Mouse (Mus musculus): ENCODE results near the gene Olfr1412. TPM values are rescaled to one million over a fixed set of nuclear protein-coding genes. Genes with fewer than 3 reads are reported as not detected.

Olfr1412 gene
- not detected in 2 replicates for polyA plus RNA-seq (2015; fragmentation: Nextera tagmentation; extraction: Ambion mirVana)

DNA sequence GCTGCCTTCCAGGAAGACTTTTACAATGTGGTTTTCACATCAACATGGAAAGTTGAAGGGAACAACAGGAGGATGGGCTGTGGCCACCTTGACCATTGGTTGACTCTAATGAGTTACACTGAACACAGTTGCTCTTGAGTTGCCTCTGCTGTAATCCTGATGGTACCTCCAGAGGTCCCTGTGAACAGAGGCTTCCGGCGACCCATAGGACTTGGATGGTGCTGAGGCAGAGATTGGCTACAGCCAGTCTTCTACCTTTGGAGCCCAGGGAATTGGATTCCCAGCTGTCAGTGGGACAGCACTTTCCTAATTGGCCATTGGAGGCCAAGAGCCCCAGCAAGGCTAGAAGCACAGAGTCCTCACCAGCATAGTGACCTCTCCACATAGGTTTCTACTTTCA, at the start of gene Olfr1412:
Olfr1412 (plus strand) TSS at position 301 of the 400 bp plus-strand sequence.
- no peaks in the 10 kb centered on the region for H3K36me3 ChIP-seq (replicated peaks)
- H3K9ac ChIP-seq = no peak within 1 kb of the TSS
- H3K9me3 ChIP-seq (replicated peaks) = no peaks in the 10 kb centered on the region
- no peak for ATAC-seq (ENCODE audit: insufficient read depth)
- 62% methylated on average over 2 of the region's 2 CpGs for WGBS (ENCODE audit: insufficient replicate concordance)
- no peaks in the 10 kb centered on the region for H3K4me1 ChIP-seq (replicated peaks)
- no peak within 1 kb of the TSS for H3K4me2 ChIP-seq
- H3K27me3 ChIP-seq = no peaks in the 10 kb centered on the region
- H3K27ac ChIP-seq (replicated peaks) = no peak within 1 kb of the TSS
- H3K4me3 ChIP-seq (replicated peaks) = no peak within 1 kb of the TSS

DNA sequence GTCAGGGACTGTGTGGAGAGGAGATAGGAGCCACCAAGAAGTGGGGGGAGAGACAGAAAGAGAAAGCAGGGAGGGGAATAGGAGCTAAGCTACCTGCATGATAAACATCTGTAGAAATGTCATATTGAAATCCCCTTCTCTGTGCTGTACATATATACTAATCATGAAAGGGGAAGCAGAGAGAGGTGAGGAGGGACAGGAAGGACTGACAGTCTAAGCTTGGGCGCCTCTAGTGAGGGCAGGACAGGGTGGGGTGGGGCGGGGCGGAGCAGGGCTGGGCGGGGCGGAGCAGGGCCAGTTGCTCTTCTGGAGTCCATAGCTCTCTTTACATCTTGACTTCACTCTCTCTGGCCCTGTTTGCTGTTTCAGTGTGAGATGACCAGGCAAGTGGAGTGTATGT, 48.6 kb upstream of the Olfr1412 start:
- H3K4me3 ChIP-seq (replicated peaks) = no peak overlapping the region
- H3K27me3 ChIP-seq = 0 out of 2 replicates have a peak, but pooled peaks cover 3% of the 10 kb centered on the region
- no peaks in the 10 kb centered on the region for H3K4me1 ChIP-seq (replicated peaks)
- H3K9ac ChIP-seq = no peak overlapping the region
- H3K36me3 ChIP-seq (replicated peaks) = no peaks in the 10 kb centered on the region
- ATAC-seq (ENCODE audit: insufficient read depth) = no peak
- WGBS (ENCODE audit: insufficient replicate concordance) = 18% methylated on average over 5 of the region's 5 CpGs
- no peaks in the 10 kb centered on the region for H3K9me3 ChIP-seq (replicated peaks)
- no peak overlapping the region for H3K27ac ChIP-seq (replicated peaks)
- no peak overlapping the region for H3K4me2 ChIP-seq

DNA sequence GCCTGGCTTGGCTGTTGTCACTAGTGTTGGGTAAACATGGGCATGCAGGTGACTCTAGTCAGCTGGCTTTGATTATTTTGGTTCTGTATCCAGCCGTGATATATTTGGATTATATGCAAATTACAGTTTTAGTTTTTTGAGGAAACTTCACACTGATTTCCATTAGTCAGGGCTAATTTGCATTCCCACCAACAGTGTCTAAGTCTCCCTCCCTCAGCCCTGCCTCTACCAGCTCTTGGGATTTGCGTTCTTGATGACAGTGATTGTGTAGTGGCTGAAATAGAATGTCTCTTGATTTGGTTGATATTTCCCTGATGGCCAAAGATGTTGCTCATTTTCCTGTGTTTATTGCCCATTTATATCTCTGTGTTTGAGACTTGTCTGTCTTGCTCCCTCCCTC, 46.5 kb upstream of the Olfr1412 start:
- Histone ChIP-seq H3K36me3 (replicated peaks) (no peaks in the 10 kb centered on the region), H3K4me1 (replicated peaks) (no peaks in the 10 kb centered on the region), H3K27me3 (0 out of 2 replicates have a peak, but pooled peaks cover 2% of the 10 kb centered on the region), H3K4me3 (replicated peaks) (no peak overlapping the region), H3K27ac (replicated peaks) (no peak overlapping the region), H3K9me3 (replicated peaks) (no peaks in the 10 kb centered on the region), H3K4me2 (no peak overlapping the region), H3K9ac (no peak overlapping the region)
- no peak for ATAC-seq (ENCODE audit: insufficient read depth)
- 32% methylated on average over 2 of the region's 2 CpGs for WGBS (ENCODE audit: insufficient replicate concordance)

DNA sequence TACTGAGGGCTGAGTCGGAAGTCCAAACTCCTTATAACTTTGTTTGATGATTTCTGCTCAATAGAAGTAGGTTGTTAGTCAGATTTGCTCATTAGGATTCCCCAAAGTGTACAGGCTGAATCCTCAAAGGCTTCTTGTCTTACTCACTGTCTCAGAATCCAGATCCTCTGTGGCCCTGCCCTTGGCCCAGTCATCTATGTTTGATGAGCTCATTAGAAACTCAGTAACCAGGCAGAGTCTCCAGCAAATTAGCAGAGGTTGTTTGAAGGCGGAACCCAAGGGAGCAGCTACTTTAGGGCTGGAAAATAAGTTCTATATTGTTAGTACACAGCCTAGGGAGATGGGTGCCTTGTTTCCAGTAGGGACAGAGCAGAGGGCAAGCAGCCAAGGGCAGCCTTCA, 39.6 kb upstream of the Olfr1412 start:
- Histone ChIP-seq H3K27me3 (no peaks in the 10 kb centered on the region), H3K9me3 (replicated peaks) (no peaks in the 10 kb centered on the region), H3K9ac (no peak overlapping the region), H3K4me1 (replicated peaks) (no peaks in the 10 kb centered on the region), H3K4me3 (replicated peaks) (no peak overlapping the region), H3K36me3 (replicated peaks) (no peaks in the 10 kb centered on the region), H3K4me2 (no peak overlapping the region), H3K27ac (replicated peaks) (no peak overlapping the region)
- no peak for ATAC-seq (ENCODE audit: insufficient read depth)
- WGBS (ENCODE audit: insufficient replicate concordance) = 54% methylated on average over 2 of the region's 2 CpGs

DNA sequence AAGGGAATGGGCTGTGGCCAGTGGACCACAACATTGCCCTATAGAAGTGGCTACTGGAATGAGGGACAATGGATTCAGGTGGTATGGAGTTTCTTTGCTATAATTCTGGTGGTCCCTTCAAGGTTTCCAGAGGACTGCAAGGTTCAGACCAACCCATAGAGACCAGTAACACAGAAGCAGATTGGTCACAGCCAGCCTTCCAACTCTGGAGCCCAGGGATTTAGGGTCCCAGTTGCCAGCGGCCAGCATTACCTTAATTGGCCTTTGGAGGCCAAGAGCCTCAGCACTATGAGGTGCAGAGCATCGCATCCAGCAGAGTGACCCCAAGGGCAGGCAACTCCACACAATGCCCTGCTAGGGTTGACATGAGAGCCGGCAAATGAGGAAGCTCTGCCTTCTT, 14.6 kb upstream of the Olfr1412 start, which contains the start of gene Olfr1413:
Olfr1413 (plus strand) TSS at position 301 of the 400 bp plus-strand sequence.
- Histone ChIP-seq H3K4me2 (no peak within 1 kb of the TSS), H3K4me3 (replicated peaks) (no peak within 1 kb of the TSS), H3K27ac (replicated peaks) (no peak within 1 kb of the TSS), H3K9ac (no peak within 1 kb of the TSS), H3K4me1 (replicated peaks) (no peaks in the 10 kb centered on the region), H3K9me3 (replicated peaks) (no peaks in the 10 kb centered on the region), H3K27me3 (no peaks in the 10 kb centered on the region), H3K36me3 (replicated peaks) (no peaks in the 10 kb centered on the region)
- no peak for ATAC-seq (ENCODE audit: insufficient read depth)
- WGBS (ENCODE audit: insufficient replicate concordance) = 52% methylated on average over 3 of the region's 3 CpGs

DNA sequence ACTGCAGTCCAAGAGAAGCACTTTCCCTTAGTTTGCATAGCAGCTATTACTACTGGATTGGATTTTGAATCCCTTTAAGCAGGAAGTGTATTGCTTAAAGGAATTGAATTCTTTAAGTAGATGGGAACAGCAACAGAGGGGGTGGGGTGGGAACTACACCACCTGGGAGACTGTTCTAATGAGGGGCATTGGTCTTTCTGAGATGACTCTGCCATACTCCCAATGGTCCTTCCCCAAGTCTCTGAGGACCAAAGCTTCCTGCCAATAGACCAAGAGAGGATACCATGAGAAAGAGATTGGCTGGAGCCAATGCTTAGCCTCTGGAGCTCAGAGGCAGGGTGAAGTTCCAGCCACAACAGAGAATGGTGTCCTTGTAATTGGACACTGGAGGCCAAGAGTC, 8.5 kb downstream of the Olfr1412 start, which contains the start of gene Olfr1411:
Olfr1411 (plus strand) TSS at position 301 of the 400 bp plus-strand sequence.
- Histone ChIP-seq H3K27ac (replicated peaks) (no peak within 1 kb of the TSS), H3K4me2 (no peak within 1 kb of the TSS), H3K36me3 (replicated peaks) (no peaks in the 10 kb centered on the region), H3K9ac (no peak within 1 kb of the TSS), H3K9me3 (replicated peaks) (no peaks in the 10 kb centered on the region), H3K4me1 (replicated peaks) (no peaks in the 10 kb centered on the region), H3K27me3 (no peaks in the 10 kb centered on the region), H3K4me3 (replicated peaks) (no peak within 1 kb of the TSS)
- no peak for ATAC-seq (ENCODE audit: insufficient read depth)

DNA sequence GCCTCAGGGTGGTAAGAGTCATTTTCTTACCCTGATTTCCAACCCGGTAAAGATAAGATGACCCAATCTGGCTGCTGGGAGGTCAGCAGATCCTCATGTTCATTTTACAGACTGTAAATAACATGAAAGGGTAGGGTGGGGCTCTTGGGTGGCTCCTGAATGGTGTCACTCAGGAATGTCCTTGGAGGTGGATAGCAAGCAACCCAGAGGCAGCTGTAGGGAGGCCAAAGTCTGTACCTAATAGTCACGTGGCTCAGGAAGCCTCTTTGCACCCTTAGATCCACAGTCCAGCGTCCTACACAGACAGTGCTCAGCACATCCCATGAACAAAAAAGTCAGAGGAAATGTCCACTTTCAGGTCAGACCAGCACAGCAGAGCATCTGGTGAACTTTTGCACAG, 10.4 kb downstream of the Olfr1412 start:
- H3K4me3 ChIP-seq (replicated peaks) = no peak overlapping the region
- no peaks in the 10 kb centered on the region for H3K36me3 ChIP-seq (replicated peaks)
- no peak overlapping the region for H3K27ac ChIP-seq (replicated peaks)
- 64% methylated on average over 3 of the region's 3 CpGs for WGBS (ENCODE audit: insufficient replicate concordance)
- no peak overlapping the region for H3K4me2 ChIP-seq
- H3K4me1 ChIP-seq (replicated peaks) = no peaks in the 10 kb centered on the region
- ATAC-seq (ENCODE audit: insufficient read depth) = no peak
- no peak overlapping the region for H3K9ac ChIP-seq
- no peaks in the 10 kb centered on the region for H3K9me3 ChIP-seq (replicated peaks)
- H3K27me3 ChIP-seq = no peaks in the 10 kb centered on the region

DNA sequence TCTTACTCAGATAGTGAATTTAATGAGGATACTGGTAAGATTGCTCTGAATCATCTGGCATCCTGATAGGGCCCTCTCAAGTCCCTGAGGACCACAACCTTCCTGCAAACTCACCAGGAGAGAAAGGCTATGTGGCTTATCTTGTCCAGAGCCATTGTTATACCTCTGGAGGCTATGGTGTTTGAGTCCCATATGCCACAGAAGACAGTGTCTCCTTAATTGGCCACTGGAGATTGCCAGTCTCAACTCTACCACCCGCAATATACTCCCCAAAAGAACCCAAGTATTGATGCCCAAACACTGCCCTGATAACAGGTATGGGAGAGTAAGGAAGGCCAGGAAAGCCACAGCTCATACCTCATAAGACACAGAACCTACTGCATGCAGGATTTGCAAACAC, 19.9 kb downstream of the Olfr1412 start, which contains the start of gene Olfr1410:
Olfr1410 (plus strand) TSS at position 301 of the 400 bp plus-strand sequence.
- Histone ChIP-seq H3K27ac (replicated peaks) (no peak within 1 kb of the TSS), H3K4me3 (replicated peaks) (no peak within 1 kb of the TSS), H3K4me2 (no peak within 1 kb of the TSS), H3K9me3 (replicated peaks) (no peaks in the 10 kb centered on the region), H3K4me1 (replicated peaks) (no peaks in the 10 kb centered on the region), H3K27me3 (no peaks in the 10 kb centered on the region), H3K9ac (no peak within 1 kb of the TSS), H3K36me3 (replicated peaks) (no peaks in the 10 kb centered on the region)
- 56% methylated on average over 1 of the region's 1 CpGs for WGBS (ENCODE audit: insufficient replicate concordance)
- no peak for ATAC-seq (ENCODE audit: insufficient read depth)

DNA sequence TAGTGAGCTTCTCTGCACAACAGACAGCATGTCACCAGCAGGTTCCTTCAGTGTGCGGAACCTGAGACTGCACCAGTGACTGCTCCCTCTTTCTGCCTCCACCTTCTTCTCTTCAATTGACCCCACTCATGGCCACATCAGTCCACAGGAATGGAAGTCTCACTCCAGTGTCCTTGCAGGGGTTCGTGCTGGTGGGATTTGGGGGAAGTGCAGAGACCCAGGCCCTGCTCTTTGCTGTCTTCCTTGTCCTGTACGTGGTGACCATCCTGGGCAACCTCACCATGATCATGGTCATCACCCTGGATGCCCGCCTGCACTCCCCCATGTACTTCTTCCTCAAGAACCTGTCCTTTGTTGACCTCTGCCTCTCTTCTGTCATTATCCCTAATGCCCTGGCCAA, 22.1 kb downstream of the Olfr1412 start:
- ATAC-seq (ENCODE audit: insufficient read depth) = no peak
- Histone ChIP-seq H3K9me3 (replicated peaks) (no peaks in the 10 kb centered on the region), H3K9ac (no peak overlapping the region), H3K4me1 (replicated peaks) (no peaks in the 10 kb centered on the region), H3K27ac (replicated peaks) (no peak overlapping the region), H3K4me3 (replicated peaks) (no peak overlapping the region), H3K36me3 (replicated peaks) (no peaks in the 10 kb centered on the region), H3K27me3 (no peaks in the 10 kb centered on the region; the same call in 1 of the 2 replicates), H3K4me2 (no peak overlapping the region)
- 56% methylated on average over 4 of the region's 4 CpGs for whole genome bisulfite sequencing (ENCODE audit: insufficient replicate concordance)

DNA sequence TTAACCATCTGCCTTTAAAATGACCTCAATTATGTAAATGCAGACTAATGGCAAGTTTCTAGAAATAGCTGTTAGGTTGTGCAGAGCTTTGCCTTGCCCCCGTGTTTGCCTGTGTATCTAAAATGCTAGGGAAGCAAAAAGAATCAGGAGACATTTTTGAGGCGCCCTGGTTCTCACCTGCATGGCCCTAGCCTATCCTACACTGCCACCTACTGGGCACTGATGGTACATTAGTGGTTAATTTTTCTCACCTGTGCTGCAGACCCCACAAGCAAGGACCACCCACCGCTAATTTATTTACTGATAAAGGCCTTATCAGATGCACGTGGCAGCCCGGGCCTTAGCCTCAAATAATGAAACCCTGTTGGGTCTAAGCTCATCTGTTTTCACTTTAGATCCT, 25.4 kb downstream of the Olfr1412 start:
- no peaks in the 10 kb centered on the region for H3K36me3 ChIP-seq (replicated peaks)
- H3K27me3 ChIP-seq = no peaks in the 10 kb centered on the region; the same call in 1 of the 2 replicates
- H3K9me3 ChIP-seq (replicated peaks) = no peaks in the 10 kb centered on the region
- ATAC-seq (ENCODE audit: insufficient read depth) = no peak
- H3K4me2 ChIP-seq = no peak overlapping the region
- H3K4me1 ChIP-seq (replicated peaks) = no peaks in the 10 kb centered on the region
- no peak overlapping the region for H3K27ac ChIP-seq (replicated peaks)
- H3K9ac ChIP-seq = no peak overlapping the region
- no peak overlapping the region for H3K4me3 ChIP-seq (replicated peaks)
- WGBS (ENCODE audit: insufficient replicate concordance) = 6% methylated on average over 5 of the region's 5 CpGs

DNA sequence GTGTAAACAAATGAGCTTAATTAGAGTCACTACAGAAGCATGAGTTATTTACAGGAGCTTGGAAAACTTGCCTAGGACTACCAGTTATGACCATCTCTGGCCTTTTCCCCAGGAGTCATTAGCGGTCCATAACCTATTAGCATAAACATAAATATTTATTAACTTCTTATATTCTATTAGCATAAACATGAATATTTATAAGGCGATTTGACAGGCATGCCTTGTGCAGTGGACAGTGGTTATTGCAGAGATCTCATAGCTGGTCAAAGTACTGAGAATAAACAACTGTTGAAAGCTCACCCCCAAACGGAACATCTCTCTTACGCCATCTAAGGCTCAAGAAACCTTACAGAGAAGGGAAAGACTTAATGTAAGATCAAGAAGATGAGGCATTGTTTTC, 27.6 kb downstream of the Olfr1412 start:
- no peak for ATAC-seq (ENCODE audit: insufficient read depth)

DNA sequence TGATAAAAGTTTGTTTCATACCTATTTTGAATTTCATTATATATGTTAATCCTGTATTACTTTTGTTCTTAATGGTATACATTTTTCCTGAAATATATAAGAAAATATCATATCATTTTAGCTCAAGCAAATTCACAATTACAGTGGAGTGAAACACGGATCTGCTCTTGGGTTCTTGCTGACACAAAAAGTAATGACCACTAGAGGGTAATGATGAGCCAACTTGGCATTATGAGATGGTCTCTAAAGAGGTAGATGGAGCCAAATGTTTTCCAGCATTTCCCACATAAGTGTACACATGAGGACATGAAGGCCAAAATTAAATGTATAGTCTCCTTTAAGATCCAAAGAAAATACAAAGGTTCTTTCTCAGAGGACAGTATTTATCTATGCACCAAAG, 28.9 kb downstream of the Olfr1412 start:
- Histone ChIP-seq H3K4me1 (replicated peaks) (no peaks in the 10 kb centered on the region), H3K9me3 (replicated peaks) (no peaks in the 10 kb centered on the region), H3K4me2 (no peak overlapping the region), H3K27ac (replicated peaks) (no peak overlapping the region), H3K36me3 (replicated peaks) (no peaks in the 10 kb centered on the region), H3K9ac (no peak overlapping the region), H3K4me3 (replicated peaks) (no peak overlapping the region), H3K27me3 (no peaks in the 10 kb centered on the region; the same call in 1 of the 2 replicates)
- WGBS (ENCODE audit: insufficient replicate concordance) = 10% methylated on average over 1 of the region's 1 CpGs
- no peak for ATAC-seq (ENCODE audit: insufficient read depth)

More for the DNA sequence above, 27.6 kb downstream of the Olfr1412 start:
- Histone ChIP-seq H3K9ac (no peak overlapping the region), H3K9me3 (replicated peaks) (no peaks in the 10 kb centered on the region), H3K27me3 (no peaks in the 10 kb centered on the region; the same call in 1 of the 2 replicates), H3K4me3 (replicated peaks) (no peak overlapping the region), H3K4me1 (replicated peaks) (no peaks in the 10 kb centered on the region), H3K36me3 (replicated peaks) (no peaks in the 10 kb centered on the region), H3K27ac (replicated peaks) (no peak overlapping the region), H3K4me2 (no peak overlapping the region)
- WGBS (ENCODE audit: insufficient replicate concordance) = 31% methylated on average over 4 of the region's 4 CpGs

Data from liver, embryonic 15.5 days (tissue).